Mouse (Mus musculus): ENCODE data around the gene Man2a2.

DNA sequence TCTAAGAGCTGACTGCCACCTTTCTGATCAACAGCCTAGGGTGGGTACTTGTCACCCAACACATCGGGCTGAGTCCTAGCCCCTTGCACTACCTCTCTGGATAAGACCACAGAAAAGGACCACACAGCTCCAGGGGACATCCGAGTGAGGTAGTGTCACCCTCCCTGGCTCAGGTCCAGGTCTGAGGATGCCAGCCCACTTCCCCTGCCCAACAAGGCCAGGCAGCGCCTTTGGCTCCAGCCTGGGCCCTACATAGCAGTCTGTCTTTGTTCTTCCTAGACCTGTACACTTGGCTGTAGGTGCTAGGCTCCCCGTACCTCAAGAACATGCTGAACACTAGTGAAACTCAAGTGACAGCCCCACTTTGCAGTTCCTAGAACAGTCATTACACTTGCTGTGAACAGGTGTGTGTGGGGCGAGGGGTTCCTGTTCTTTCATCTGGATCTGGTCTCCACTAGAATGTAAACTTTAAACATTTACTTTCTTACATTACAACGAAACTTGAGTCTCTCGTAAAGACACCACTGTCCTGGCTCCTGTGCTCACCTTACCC, 43.2 kb upstream of the Man2a2 start:
- no peak for TF ChIP-seq CTCF (IDR thresholded peaks at IDR 0.05; ENCODE audit: control insufficient read depth, insufficient read depth, low read length)
- TF ChIP-seq POLR2A (IDR thresholded peaks at IDR 0.05; ENCODE audit: borderline replicate concordance, control insufficient read depth, low read depth, low read length) = no peak
